Mouse (Mus musculus) embryonic stem cell, embryonic (primary cell): Measurements from ENCODE around the gene Cx3cr1.

Experiments used
- CTCF ChIA-PET, 4 experiments: fragments of 300-600 bp in 2 of 4; fragments of 350-600 bp in 2 of 4; sonication (Branson Sonifier 250); formaldehyde crosslinking; loops; one replicate each; lab custom pipeline; 2022; ENCODE audit warnings: inconsistent platforms in 2 of 4; lab: Charles Lee
- POLR2A ChIA-PET, 4 experiments: fragments of 300-600 bp in 2 of 4; fragments of 350-600 bp in 2 of 4; sonication (Branson Sonifier 250); formaldehyde crosslinking; loops; one replicate each; lab custom pipeline; 2022; ENCODE audit warnings: antibody characterized with exemption in 4 of 4, inconsistent platforms in 1 of 4; lab: Charles Lee

Gene Cx3cr1

GRCm38 (mm10) chr9:119972166-119972565 is 97.5 kb downstream of the Cx3cr1 start:
- POLR2A ChIA-PET: interaction anchor here in 3 of 4 experiments (1.0 to 4.1 kb wide), 8 partner anchors 9 to 155 kb away, joined by 4 to 45 read pairs (median 6); partner anchors contain the start of genes Csrnp1 (in 2 of the 3), Gorasp1 (in 1 of the 3), Rpsa (in 1 of the 3) and Ttc21a (in 1 of the 3)

DNA sequence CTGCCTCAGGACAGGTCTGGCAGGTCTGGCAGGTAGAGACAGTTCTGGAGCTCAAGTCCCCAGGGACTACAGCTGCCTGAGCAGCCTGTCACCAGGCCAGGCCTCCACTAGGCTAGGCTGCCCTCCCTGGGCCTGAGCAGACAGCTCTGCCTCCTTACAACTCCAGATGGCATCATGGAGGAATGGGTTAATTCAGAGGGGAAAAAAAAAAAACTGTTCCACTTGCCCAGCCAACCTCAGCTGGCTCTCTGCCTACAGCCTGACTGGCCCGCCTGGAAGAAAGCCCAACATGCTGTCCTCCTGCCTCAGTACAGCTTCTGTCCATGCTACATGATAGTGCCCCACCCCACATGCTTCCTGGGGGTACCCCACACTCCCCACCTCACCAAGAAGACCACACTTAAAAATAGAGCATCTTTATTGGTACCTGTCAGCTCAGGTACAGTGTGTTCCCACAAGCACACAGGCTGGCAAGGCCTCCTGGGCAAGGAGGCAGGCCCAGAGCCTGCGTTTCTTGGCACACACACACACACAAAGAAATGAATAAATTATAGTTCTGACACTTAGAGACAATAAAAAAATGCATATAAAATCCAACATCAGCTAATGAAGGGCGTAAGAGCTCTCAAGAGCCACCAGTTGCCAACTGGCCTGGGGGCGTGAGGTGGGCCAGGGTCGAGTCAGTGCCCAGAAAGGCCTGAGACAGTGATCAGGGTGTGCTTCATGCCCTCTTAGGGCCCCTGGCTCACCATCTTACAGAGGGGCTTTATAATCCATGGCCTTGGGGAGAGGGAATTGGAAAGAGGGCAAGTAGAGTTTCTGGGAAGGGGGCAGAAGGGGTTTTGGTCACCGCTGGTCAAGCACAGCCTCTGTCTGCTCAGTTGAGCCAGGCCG is 98.7 kb downstream of the Cx3cr1 start:
- ChIA-PET POLR2A (interaction anchor here in 3 of 4 experiments (0.5 to 2.9 kb wide), 7 partner anchors 13 to 1245 kb away, joined by 3 to 11 read pairs (median 4); partner anchors contain the start of genes Csrnp1 (in 1 of the 3) and Rpsa (in 1 of the 3)), CTCF (interaction anchor here in 3 of 4 experiments (0.5 to 1.7 kb wide), 7 partner anchors 10 to 696 kb away, joined by 3 to 6 read pairs (median 4); partner anchors contain the start of genes Csrnp1 (in 1 of the 3), Gorasp1 (in 1 of the 3) and Ttc21a (in 1 of the 3))

More at GRCm38 (mm10) chr9:119972166-119972565, 97.5 kb downstream of the Cx3cr1 start:
- CTCF ChIA-PET: interaction anchor here in 3 of 4 experiments (0.6 to 3.6 kb wide), 6 partner anchors 12 to 42 kb away, joined by 3 to 54 read pairs (median 3); partner anchors contain the start of gene Csrnp1 (in 1 of the 3)

GRCm38 (mm10) chr9:119970221-119970620 is 99.5 kb downstream of the Cx3cr1 start:
- ChIA-PET POLR2A (interaction anchor here in 3 of 4 experiments (0.6 to 2.9 kb wide), 9 partner anchors 9 to 1245 kb away, joined by 3 to 10 read pairs (median 4); partner anchors contain the start of gene Csrnp1 (in 1 of the 3)), CTCF (interaction anchor here in 3 of 4 experiments (0.5 to 1.7 kb wide), 6 partner anchors 11 to 696 kb away, joined by 3 to 6 read pairs (median 4); partner anchors contain the start of genes Csrnp1 (in 1 of the 3), Gorasp1 (in 1 of the 3) and Ttc21a (in 1 of the 3))

GRCm38 (mm10) chr9:119969811-119970210 is 99.9 kb downstream of the Cx3cr1 start:
- CTCF ChIA-PET: interaction anchor here in 2 of 4 experiments (0.6 to 1.7 kb wide), 3 partner anchors 12 to 39 kb away, joined by 3 to 5 read pairs (median 4); no protein-coding TSS in a partner anchor

DNA sequence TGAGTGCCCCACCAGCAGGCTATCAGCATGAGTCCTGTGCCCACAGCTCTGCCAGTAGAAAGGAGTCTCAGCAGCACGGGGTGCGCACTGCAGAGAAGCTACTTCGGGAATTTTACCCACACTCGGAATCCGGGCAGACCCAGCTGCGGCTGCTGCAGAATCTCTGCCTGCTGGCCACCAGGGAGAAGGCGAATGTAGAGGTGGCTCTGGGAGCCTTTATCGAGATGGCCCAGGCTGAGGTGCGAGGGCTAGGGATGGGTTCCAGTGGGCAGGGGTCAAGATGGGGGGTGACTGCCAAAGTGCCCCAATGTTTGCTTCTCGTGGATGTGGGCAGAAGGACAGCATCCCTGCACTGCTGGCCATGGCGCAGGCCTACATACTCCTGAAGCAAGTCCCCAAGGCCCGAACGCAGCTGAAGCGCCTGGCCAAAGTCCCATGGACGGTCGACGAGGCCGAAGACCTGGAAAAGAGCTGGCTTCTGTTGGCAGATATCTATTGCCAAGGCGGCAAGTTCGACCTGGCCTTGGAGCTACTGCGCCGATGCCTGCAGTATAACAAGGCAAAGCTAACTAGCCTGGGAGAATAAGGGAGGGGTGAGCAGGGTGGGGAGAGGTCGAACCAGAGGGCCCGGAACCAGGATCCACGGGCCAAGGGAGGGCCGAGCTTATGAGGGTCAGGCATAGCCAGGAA is 103.3 kb downstream of the Cx3cr1 start:
- CTCF ChIA-PET: interaction anchor here in 3 of 4 experiments (0.6 to 2.6 kb wide), 6 partner anchors 8 to 161 kb away, joined by 3 to 16 read pairs (median 5); no protein-coding TSS in a partner anchor
- POLR2A ChIA-PET: interaction anchor here (0.7 to 3.0 kb wide), 13 partner anchors 11 to 161 kb away, joined by 3 to 10 read pairs (median 4); partner anchors contain the start of genes Csrnp1 (in 3 of the 4), Gorasp1 (in 1 of the 4), Rpsa (in 1 of the 4) and Ttc21a (in 1 of the 4)

More at GRCm38 (mm10) chr9:119969811-119970210, 99.9 kb downstream of the Cx3cr1 start:
- POLR2A ChIA-PET: interaction anchor here in 2 of 4 experiments (0.6 to 2.9 kb wide), 7 partner anchors 10 to 35 kb away, joined by 3 to 10 read pairs (median 5); partner anchors contain the start of gene Csrnp1 (in 1 of the 2)

GRCm38 (mm10) chr9:119965186-119965585 is 104.5 kb downstream of the Cx3cr1 start:
- ChIA-PET CTCF (interaction anchor here in 2 of 4 experiments (1.4 to 2.6 kb wide), 3 partner anchors 9 to 37 kb away, joined by 6 to 16 read pairs (median 7); no protein-coding TSS in a partner anchor), POLR2A (interaction anchor here in 3 of 4 experiments (0.8 to 3.0 kb wide), 4 partner anchors 15 to 19 kb away, joined by 3 to 10 read pairs (median 4); no protein-coding TSS in a partner anchor)

DNA sequence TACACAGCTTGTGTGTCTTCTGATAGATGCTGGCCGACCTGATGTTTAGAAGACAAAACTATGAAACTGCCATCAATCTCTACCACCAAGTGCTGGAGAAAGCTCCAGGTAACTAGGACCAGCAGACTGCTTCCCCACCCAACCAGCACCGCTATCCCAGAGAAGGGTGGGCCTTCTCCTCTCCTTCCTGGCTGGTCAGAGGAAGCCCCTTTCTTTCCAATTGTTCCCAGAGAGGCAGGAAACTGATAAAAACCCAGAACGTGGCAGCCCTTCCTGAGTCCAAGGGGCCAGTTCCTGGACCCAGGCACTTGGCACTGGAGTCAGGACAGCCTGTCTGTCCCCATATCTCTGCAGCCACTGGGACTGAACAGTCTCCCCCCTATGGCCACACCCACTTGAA is 105.5 kb downstream of the Cx3cr1 start:
- CTCF ChIA-PET: interaction anchor here in 3 of 4 experiments (0.6 to 2.6 kb wide), 5 partner anchors 10 to 697 kb away, joined by 3 to 16 read pairs (median 3); no protein-coding TSS in a partner anchor
- POLR2A ChIA-PET: interaction anchor here (0.6 to 1.3 kb wide), 4 partner anchors 9 to 21 kb away, joined by 3 read pairs; no protein-coding TSS in a partner anchor

GRCm38 (mm10) chr9:119962987-119963667 is 106.6 kb downstream of the Cx3cr1 start:
- ChIA-PET CTCF (interaction anchor here (0.6 to 7.1 kb wide), 10 partner anchors 11 to 162 kb away, joined by 3 to 54 read pairs (median 4); partner anchors contain the start of genes Csrnp1 (in 1 of the 4), Gorasp1 (in 1 of the 4) and Ttc21a (in 1 of the 4)), POLR2A (interaction anchor here in 3 of 4 experiments (0.8 to 2.7 kb wide), 7 partner anchors 21 to 110 kb away, joined by 3 to 10 read pairs (median 4); partner anchors contain the start of genes Csrnp1 (in 3 of the 3), Gorasp1 (in 1 of the 3) and Ttc21a (in 1 of the 3))

DNA sequence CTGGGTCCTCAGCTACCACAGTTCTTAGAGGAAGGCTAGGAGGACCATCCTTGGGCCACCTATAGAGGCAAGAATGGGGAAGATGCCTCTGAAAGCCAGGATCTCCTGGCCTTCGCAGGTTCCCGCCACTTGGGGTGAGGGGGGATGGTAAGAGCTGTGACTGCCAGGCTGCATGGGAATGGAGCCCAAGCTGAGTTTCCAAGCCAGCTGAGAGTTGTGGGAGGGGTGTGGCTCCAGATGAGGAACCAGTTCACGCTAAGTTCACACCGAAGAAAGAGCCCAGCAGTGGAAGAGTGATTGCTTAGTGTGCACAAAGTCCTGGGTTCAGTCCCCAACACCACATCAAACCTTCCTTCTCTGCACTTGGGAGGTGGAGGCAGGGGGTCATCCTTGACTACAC is 107.5 kb downstream of the Cx3cr1 start:
- ChIA-PET POLR2A (interaction anchor here in 3 of 4 experiments (0.8 to 2.7 kb wide), 16 partner anchors 12 to 168 kb away, joined by 3 to 10 read pairs (median 4); partner anchors contain the start of genes Csrnp1 (in 2 of the 3), Gorasp1 (in 2 of the 3), Rpsa (in 2 of the 3) and Ttc21a (in 2 of the 3)), CTCF (interaction anchor here in 3 of 4 experiments (0.6 to 7.1 kb wide), 13 partner anchors 12 to 163 kb away, joined by 3 to 54 read pairs (median 3); partner anchors contain the start of genes Csrnp1 (in 1 of the 3), Gorasp1 (in 1 of the 3) and Ttc21a (in 1 of the 3))

- ChIA-PET POLR2A (interaction anchor here in 3 of 4 experiments (1.0 to 2.0 kb wide), 8 partner anchors 9 to 26 kb away, joined by 3 to 6 read pairs (median 5); partner anchors contain the start of genes Csrnp1 (in 1 of the 3), Gorasp1 (in 1 of the 3) and Ttc21a (in 1 of the 3)), CTCF (interaction anchor here in 3 of 4 experiments (0.6 to 7.1 kb wide), 7 partner anchors 15 to 168 kb away, joined by 3 to 54 read pairs (median 4); partner anchors contain the start of genes Gorasp1 (in 1 of the 3) and Ttc21a (in 1 of the 3))
These were observed 110.8 kb downstream of the Cx3cr1 start for GRCm38 (mm10) chr9:119958835-119959234.

GRCm38 (mm10) chr9:119951388-119951787 is 118.3 kb downstream of the Cx3cr1 start:
- ChIA-PET CTCF (interaction anchor here in 3 of 4 experiments (1.0 to 3.9 kb wide), 3 partner anchors 23 kb away, joined by 3 to 18 read pairs (median 4); no protein-coding TSS in a partner anchor), POLR2A (interaction anchor here in 2 of 4 experiments (1.2 to 4.2 kb wide), 6 partner anchors 8 to 98 kb away, joined by 3 to 18 read pairs (median 6); partner anchors contain the start of genes Gorasp1 (in 2 of the 2) and Ttc21a (in 2 of the 2))

- ChIA-PET CTCF (interaction anchor here in 3 of 4 experiments (0.5 to 6.4 kb wide), 4 partner anchors 24 to 64 kb away, joined by 3 to 19 read pairs (median 10); no protein-coding TSS in a partner anchor), POLR2A (interaction anchor here in 2 of 4 experiments (0.8 to 2.9 kb wide), 9 partner anchors 8 to 59 kb away, joined by 3 to 12 read pairs (median 4); partner anchors contain the start of genes Gorasp1 (in 2 of the 2), Ttc21a (in 2 of the 2) and Csrnp1 (in 1 of the 2))
These were observed 119.2 kb downstream of the Cx3cr1 start for GRCm38 (mm10) chr9:119950434-119950833.

DNA sequence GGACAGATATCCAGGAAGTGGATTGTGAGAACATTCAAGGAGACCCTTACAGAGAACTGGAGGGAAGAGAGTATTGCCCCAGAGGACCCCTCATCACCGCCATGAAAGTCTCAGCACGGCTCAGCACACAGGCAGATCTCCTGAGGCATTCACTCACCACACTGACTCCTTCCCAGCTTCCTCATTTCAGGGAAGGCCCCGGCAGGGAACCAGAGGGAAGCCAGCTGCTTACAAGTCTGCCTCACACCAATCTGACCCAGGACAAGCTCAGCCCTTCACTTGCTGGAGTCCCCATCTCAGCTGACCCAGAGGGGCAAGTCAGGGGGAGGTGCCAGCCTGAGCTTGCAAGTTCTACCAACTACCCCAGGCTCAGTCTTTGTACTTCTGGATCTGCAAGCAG is 120.9 kb downstream of the Cx3cr1 start:
- ChIA-PET POLR2A (interaction anchor here in 3 of 4 experiments (0.6 to 1.3 kb wide), 3 partner anchors 12 to 474 kb away, joined by 4 to 6 read pairs (median 4); partner anchors contain the start of genes Gorasp1 (in 1 of the 3) and Ttc21a (in 1 of the 3)), CTCF (interaction anchor here in 2 of 4 experiments (0.6 to 6.4 kb wide), 4 partner anchors 25 to 218 kb away, joined by 3 to 19 read pairs (median 10); no protein-coding TSS in a partner anchor)

GRCm38 (mm10) chr9:119945173-119945900 is 124.3 kb downstream of the Cx3cr1 start:
- CTCF ChIA-PET: interaction anchor here in 3 of 4 experiments (0.6 to 6.4 kb wide), 11 partner anchors 9 to 383 kb away, joined by 3 to 27 read pairs (median 3); no protein-coding TSS in a partner anchor
- POLR2A ChIA-PET: interaction anchor here in 3 of 4 experiments (0.6 to 1.4 kb wide), 5 partner anchors 28 to 182 kb away, joined by 3 to 8 read pairs (median 4); partner anchors contain the start of gene Rpsa (in 1 of the 3)
